Mouse (Mus musculus) MEL (cell line): Measurements from ENCODE around the gene Ankrd34a.

Source experiments
- CTCF ChIP-seq, 3 experiments: IDR thresholded peaks in 2 of 3; conservative IDR thresholded peaks in 1 of 3; 2 replicates each; pipeline ENCODE4 v1.5.1; 2011 to 2012; ENCODE audit warnings: low read length in 3 of 3, low read depth in 2 of 3, mild to moderate bottlenecking in 2 of 3, improper control_type of control experiment in 1 of 3, inconsistent platforms in 1 of 3, mixed read lengths in 1 of 3, moderate library complexity in 1 of 3; ENCODE audit not compliant: control insufficient read depth in 1 of 3, insufficient read depth in 1 of 3, poor library complexity in 1 of 3, severe bottlenecking in 1 of 3
- EP300 ChIP-seq, 2 experiments: IDR thresholded peaks; 2 replicates each; pipeline ENCODE4 v1.6.1; 2011; ENCODE audit warnings: improper control_type of control experiment in 2 of 2, low read length in 2 of 2, low read depth in 1 of 2, mild to moderate bottlenecking in 1 of 2
- POLR2A ChIP-seq, 2 experiments: IDR thresholded peaks; 2 replicates each; pipeline ENCODE4 v1.6.1; 2011 to 2012; ENCODE audit warnings: low read length in 2 of 2, mild to moderate bottlenecking in 2 of 2, control low read depth in 1 of 2, improper control_type of control experiment in 1 of 2, low read depth in 1 of 2, moderate library complexity in 1 of 2; ENCODE audit not compliant: control insufficient read depth in 1 of 2, insufficient read depth in 1 of 2, poor library complexity in 1 of 2

DNA sequence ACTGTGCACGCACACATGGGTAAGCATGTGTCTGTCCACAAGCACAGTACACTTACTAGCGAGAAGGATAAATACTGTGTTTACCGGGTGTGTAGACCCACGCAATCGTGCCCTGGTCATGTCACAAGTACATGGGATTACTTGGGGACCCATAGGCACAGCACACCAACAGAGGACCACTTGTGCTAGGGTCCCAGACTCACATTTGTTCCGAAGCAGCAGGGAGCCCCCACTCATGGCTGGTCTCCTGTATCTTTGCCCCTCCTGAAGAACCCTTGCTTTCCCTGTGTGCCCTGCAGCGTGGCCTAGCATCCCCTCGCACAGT, 2.6 kb downstream of the Ankrd34a start:
- no peak for TF ChIP-seq EP300 (IDR thresholded peaks at IDR 0.05; ENCODE audit: low read depth in 1 of 2, low read length in 2 of 2)
- TF ChIP-seq CTCF (IDR thresholded peaks at IDR 0.05 in 2 of 3, conservative IDR thresholded peaks at IDR 0.05 in 1 of 3; ENCODE audit: control insufficient read depth in 1 of 3, insufficient read depth in 1 of 3, low read depth in 2 of 3, low read length in 3 of 3, poor library complexity in 1 of 3, severe bottlenecking in 1 of 3) = no peak
- no peak for TF ChIP-seq POLR2A (IDR thresholded peaks at IDR 0.05; ENCODE audit: control insufficient read depth in 1 of 2, insufficient read depth in 1 of 2, low read depth in 1 of 2, low read length in 2 of 2, poor library complexity in 1 of 2)
